Mouse (Mus musculus): ENCODE results near the gene Grik4.

Gene Grik4

DNA sequence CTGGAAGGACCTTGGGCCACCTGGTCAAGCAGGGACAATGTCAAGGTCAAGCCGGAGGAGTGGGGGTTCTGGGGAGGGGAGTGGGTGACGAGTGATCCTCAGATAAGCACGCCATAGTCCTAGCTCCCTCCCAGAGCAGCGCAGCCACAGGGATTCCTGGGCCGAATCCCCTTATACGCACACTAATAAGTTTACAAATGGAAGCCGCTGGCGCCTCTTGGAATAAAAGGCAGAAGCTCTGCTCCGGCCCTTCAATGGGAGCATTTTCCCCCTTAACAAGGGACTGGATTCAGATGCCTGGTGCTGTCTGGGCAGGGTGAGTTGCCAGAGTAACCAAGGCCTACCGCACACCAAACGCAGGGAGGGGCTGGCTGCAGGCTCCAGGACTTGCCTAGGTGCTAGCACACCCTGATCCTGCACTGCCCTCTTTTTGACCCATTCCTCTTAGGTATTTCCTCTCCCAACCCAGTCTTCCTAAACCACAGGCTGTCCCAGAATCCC, 46.2 kb downstream of the Grik4 start:
- no peak for DNase-seq

DNA sequence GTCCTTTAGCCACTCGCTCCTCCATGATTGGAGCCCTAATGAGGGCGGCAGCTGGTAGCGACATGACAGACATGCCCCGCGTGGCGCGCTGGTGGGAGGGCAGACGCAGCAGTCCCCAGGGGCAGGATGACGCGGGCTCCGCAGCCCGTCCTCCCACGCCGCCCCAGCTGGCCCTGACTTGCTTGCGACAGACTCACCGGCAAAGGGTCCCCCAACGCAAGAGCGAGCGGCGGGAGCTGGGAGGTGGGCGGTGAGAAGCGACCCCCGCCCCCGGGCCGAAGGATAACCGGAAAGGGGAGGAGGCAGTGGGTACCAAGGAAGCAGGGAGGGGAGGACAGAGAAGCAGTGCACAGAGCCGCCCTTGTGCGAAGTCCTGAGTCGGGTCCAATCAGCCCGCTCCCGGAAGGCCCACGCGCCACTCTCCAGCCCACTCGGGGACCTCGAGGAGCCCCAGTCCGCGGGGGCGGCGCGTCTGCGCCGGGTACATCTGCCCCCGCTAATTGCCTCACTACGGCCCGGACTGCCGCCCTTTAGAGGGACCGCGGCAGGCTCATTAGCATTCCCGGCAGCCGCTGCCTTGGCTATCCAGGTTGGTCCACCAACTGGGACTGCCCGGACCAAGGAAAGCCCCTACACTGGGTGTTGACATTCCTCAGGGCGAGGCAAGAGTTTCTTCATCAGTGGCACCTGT, 46.8 kb downstream of the Grik4 start:
- DNase-seq, result no peak

GRCm38 (mm10) chr9:42896421-42897210, 47.7 kb downstream of the Grik4 start:
- no peak for DNase-seq

GRCm38 (mm10) chr9:42892765-42893164, 51.5 kb downstream of the Grik4 start:
- DNase-seq, result no peak

DNA sequence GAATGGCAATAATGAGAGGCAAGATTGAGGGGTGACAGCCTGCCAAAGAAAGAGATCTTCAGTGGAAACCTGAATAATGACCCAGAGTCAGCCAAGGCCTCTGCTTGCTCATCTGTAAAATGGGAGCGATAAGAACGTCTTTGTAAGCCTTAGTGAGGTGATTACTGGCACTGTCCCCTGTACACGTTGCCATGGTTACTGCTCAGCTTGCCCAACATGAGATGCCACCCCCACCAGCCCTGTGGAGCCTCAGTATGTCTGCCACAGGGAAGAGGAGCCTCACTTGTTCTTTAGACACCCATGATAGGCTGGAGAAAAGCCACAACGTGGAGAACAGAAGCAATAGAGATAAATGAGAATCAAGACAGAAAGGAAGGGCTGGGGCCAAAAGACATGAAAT, 56.4 kb downstream of the Grik4 start:
- no peak for DNase-seq

DNA sequence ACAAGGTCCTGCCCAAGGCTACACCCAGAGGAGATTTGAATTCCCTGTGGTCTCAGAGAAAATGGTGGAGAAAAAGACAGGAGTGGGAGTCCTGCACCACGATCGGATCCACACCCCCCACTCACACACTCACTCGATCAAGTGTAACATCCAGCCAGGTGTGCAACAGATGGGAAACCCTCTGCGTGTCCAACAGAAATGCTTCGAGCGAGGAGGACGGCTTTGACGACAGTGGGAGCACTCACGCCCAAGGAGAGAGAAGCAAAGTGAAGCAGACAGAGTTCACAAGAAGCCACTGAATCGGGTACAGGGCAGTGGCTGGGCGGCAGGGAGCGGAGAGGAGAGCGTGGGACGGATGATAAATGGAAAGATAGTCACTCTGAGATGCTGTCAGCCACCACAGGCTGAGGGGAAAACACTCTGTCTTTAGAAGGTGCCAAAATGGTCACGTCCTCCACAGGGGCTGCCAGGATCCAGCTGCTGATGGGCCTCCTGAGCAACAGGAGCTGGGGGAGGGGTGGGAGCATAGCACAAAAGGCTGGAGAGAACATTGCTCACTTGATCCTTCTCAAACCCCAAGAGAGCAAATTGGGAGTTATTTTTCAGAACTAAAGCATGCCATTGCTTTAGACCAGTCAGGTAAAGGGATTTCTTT, 58.1 kb downstream of the Grik4 start:
- no peak for DNase-seq

DNA sequence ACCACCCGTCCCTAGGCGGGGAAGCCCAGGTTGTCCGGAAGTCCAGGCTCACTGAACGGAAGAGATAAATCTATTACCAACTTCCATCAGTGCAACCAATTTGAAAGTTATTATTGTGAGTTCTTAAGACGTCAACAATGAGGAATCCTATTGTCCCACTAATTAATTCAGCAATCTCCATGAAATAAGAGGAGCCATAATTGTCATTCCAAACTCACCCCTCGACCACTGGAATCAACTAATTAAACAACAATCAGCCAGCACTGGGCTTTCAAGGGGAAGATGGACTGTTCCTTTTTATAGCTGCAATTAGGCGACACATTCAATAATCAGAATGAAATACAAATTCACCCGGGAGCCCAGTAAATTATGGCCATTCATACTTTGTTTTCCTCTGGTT, 58.7 kb downstream of the Grik4 start:
- DNase-seq, result no peak

GRCm38 (mm10) chr9:42885123-42885522, 59.2 kb downstream of the Grik4 start:
- no peak for DNase-seq

GRCm38 (mm10) chr9:42883006-42883759, 61.1 kb downstream of the Grik4 start:
- no peak for DNase-seq

- no peak for DNase-seq
Observed at GRCm38 (mm10) chr9:42882313-42882712, 62.0 kb downstream of the Grik4 start.

- DNase-seq, result no peak
Observed at GRCm38 (mm10) chr9:42881040-42881439, 63.3 kb downstream of the Grik4 start.

GRCm38 (mm10) chr9:42878401-42878800, 65.9 kb downstream of the Grik4 start:
- no peak for DNase-seq

GRCm38 (mm10) chr9:42872885-42873284, 71.4 kb downstream of the Grik4 start:
- DNase-seq, result no peak

DNA sequence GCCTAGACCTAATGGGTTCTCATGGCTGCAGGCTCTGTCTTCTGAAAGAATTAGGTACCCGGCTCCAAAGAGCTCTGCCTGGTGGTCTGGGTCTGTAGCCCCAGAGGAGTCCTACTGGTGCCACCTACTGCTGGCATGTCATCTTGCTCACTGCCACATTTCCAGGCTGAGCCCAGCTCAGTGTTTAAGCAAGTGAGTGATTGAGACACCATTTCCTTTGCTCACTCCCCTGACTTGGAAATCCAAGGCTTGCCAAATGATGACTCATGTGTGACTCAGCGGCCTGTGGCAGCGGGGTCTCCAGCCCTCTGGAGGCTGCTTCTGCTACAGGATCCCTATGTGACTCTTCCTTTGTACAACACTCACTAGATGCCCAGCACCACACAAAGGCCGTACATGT, 72.6 kb downstream of the Grik4 start:
- DNase-seq, result no peak

DNA sequence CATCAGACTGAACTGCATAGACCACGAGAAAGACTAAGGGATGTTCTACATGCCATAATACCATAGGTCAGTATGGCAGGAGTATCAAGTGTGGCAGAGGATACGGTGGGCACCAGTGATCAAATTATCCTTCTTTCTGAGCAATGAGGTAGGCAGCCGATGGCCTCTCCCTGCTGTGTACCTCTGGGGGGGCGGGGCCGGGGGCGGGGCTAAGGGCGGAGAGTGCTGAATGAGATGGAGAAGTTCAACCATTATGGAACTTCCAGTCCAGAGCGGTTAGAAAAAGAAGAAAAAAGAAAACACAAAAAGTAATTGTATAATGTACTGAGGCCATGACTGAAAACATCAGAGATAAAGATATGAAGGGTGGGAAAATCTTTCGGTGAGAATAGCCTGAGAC, 74.0 kb downstream of the Grik4 start:
- DNase-seq, result no peak

DNA sequence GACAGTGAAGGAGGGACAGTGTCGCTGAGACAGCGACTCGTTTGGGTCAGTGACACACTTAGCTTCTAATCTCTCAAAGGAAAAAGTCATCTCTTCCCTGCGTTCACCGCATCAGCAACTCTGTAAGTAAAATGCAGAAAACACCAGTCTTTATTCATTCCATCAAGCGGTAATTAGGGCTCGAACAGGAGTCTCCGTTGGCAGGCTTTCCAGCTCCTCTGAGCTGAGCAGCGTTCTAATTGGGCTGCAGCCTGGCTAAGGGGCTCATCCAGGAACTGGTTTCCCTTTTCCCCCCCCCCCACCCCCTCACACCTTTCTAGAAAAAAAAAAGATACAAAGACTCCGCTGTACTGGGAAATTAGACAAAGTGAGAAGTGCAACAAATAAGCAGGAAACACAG, 75.8 kb downstream of the Grik4 start:
- no peak for DNase-seq

DNA sequence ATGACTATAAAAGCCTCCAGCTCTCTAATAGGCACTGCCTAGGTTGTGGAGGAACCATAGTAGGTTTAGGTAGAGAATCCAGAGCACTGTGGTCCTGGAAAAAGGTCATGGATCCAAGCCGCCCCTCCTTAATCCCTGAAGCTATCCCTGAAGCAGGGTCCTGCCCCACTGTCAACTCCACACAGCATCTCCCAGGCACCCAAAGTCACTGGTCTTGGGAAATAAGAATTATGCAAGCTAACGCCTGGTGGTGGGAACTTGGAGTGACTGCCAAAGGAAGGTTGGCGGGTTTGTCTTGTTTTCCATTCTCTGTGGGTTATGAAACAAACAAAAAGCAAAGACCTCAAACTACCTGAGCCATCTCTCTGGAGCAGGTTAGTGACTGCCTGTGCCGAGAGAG, 77.6 kb downstream of the Grik4 start:
- no peak for DNase-seq

DNA sequence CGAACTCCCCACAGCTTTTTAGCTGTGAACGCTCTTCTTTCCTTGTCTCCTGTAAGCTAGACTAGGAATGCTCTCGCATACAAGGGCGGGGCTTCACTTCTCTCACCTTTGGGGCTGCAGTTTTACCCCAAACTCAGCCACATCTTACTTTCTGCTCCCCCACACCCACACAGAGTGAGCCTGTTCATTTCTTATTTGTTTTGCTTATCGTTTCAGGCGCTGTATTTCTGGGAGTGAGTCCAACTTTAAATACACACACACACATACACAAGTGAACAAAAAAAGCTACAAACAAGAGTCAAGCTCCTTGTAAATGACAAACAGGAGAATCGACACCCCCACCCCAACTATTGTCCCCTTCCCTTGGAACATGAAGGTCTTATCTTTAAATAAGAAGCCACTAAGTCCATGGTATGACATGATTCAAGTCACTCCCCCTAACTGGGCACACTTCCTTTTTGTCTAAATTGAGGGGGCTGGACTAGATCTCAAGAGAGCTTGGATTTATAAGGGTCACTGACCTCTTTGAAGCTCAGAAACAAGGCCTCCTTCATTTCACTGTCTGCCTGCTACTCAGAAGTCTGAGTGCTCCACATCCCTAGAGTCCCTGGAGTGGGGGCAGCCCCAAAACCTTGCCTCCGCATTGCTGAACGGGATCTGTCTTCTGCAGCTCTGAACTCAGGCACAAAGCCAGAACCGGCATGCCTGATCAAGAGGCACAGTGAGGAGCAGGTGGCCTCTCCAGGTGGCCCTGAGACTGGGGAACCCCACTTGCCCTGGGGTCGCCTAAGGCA, 79.1 kb downstream of the Grik4 start:
- no peak for DNase-seq

DNA sequence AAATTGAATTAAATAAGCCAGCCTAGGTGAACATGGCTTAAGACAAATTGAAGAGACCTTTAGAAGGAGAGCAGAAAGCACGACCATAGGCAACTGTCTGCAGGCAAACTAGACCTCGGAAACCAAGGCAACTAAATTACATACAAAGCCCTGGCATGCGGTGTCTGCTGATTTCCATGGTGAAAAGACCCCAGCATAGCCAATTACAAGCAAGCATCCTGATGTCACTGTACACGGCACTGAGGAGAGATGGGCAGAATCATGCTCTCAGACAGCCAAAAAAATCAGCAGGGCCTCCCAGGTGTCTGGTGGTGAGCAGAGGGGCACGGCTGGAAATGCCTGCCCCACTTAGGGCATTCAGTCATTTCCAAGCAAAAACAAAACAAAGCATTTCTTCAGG, 80.9 kb downstream of the Grik4 start:
- no peak for DNase-seq

- no peak for DNase-seq
Observed at GRCm38 (mm10) chr9:42861711-42862110, 82.6 kb downstream of the Grik4 start.

- DNase-seq, result no peak
Observed at GRCm38 (mm10) chr9:42861238-42861637, 83.1 kb downstream of the Grik4 start.

All from thymus, adult 18-20 months (tissue).